Mouse (Mus musculus) CD8-positive naive resting alpha-beta T cell, adult 57 days (primary cell): Measurements from ENCODE around the gene Prmt2. TPM values are rescaled to one million over a fixed set of nuclear protein-coding genes. Genes with fewer than 3 reads are reported as not detected.

Source experiments
- total RNA-seq: library from RNA; stranded (reverse); gene quantifications from one replicate; pipeline ENCODE4 v1.2.4, GENCODE M21; 2023

Prmt2 gene
- total RNA-seq, result 8.1 TPM

DNA sequence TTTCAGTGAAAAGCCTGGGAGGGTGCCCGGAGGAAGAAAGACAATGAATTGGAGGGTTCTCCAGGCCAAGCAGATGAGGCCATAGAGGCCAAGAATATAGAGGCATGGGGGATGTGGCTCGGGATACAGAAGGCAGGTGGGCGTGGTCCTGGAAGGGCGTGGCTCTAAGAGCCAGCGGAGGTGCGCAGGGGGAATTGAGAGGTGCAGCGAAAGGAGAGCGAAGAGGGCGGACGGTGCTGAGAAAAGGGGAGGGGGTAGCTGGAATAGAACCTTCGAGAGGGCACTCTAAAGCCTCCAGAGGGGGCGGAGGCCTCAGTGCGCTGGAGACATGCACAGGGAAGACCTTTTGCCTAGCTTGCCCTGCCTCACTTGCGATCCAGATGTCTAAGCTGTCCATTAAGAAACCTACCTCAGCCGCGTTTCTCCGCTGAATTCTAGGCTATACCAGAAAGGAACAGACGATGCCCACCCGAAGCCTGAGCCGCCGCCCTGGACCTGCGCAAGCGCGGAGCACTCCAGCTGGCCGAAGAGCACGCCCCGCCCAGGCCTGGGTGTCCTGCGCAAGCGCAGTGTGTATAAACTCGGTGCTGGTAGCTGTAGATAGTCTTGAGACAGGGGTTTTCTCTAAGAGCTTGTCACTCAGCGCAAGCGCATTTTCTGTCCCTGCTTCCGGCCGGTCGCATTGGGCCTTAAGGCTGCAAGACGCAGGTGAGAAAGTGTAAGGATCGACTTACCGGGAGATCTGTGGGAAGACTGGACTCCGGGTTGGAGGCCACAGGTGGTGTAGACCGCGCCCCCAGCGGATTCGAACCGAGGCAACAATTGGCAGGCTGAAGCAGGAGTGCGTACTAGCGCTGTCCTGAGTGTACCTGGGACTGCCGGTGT is at the start of gene Prmt2:
Gene Prmt2 (minus strand): TSS at position 525 of the 885 bp plus-strand sequence.

DNA sequence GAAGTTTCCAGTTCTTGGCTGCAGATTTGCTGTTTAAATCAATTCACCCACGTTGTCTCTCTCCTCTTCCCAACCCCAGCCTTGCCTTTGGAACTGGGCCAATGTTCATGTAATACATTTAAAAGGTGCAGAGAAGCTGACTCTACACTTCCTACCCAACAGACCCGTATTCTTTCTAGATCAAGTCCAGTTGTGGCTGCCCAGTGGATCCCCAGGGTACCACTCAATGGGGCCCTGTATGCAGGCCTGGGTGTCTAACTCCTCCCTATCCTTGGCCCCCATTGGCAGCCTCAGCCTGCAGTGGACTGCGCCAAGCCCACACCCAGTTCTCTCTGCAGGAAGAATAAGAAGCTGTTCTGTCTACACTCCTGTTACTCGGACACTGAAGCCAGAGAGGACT is 15.9 kb upstream of the Prmt2 start, which contains the start of gene S100b:
Gene S100b (plus strand): TSS at position 318 of the 400 bp plus-strand sequence.

Other genes starting within 250 kb of the Prmt2 start
- 18.5 TPM for gene Zfp280b, start 205.2 kb downstream of the Prmt2 start, total RNA-seq
- gene Slc5a4b, start 126.9 kb downstream of the Prmt2 start, total RNA-seq, result not detected
- gene Slc5a4a, start 90.4 kb downstream of the Prmt2 start, total RNA-seq, result not detected
- gene S100b, start 16.0 kb upstream of the Prmt2 start, total RNA-seq, result not detected
- gene Dip2a, start 107.4 kb upstream of the Prmt2 start, total RNA-seq, result 2.6 TPM
- gene AC141477.1, start 202.6 kb upstream of the Prmt2 start, total RNA-seq, result not detected
- 67.8 TPM for gene Pcnt, start 204.9 kb upstream of the Prmt2 start, total RNA-seq
- gene 2610028H24Rik, start 211.2 kb upstream of the Prmt2 start, total RNA-seq, result not detected
- gene Mcm3ap, start 231.1 kb upstream of the Prmt2 start, total RNA-seq, result 74.8 TPM
- gene Ybey, start 231.2 kb upstream of the Prmt2 start, total RNA-seq, result 1.5 TPM